Mouse (Mus musculus) liver, embryonic 12.5 days (tissue): Measurements from ENCODE around the gene Abcg2. TPM values are rescaled to one million over a fixed set of nuclear protein-coding genes. Genes with fewer than 3 reads are reported as not detected.

ENCODE experiments used
- ATAC-seq: fragments of 200-750 bp; cut with Nextera tagmentation; 2 replicates; pipeline ENCODE4 v1.8.0; 2017; ENCODE audit warnings: moderate number of reproducible peaks, mild to moderate bottlenecking, moderate library complexity
- H3K27ac ChIP-seq: fragments of 300-500 bp; sonication (generic); 2 replicates; pipeline ENCODE4 v1.5.1; 2016; ENCODE audit warnings: mild to moderate bottlenecking
- H3K27me3 ChIP-seq: fragments of 300-500 bp; sonication (generic); replicated peaks from 2 replicates; pipeline ENCODE4 v1.6.1; 2016; ENCODE audit warnings: mild to moderate bottlenecking, moderate library complexity
- H3K36me3 ChIP-seq: fragments of 300-500 bp; sonication (generic); 2 replicates; pipeline ENCODE4 v1.6.1; 2016; ENCODE audit warnings: mild to moderate bottlenecking, moderate library complexity
- H3K4me1 ChIP-seq: fragments of 300-500 bp; sonication (generic); 2 replicates; pipeline ENCODE4 v1.6.1; 2016
- H3K4me2 ChIP-seq: fragments of 300-500 bp; sonication (generic); 2 replicates; pipeline ENCODE4 v1.6.1; 2016; ENCODE audit warnings: mild to moderate bottlenecking, moderate library complexity
- H3K4me3 ChIP-seq: fragments of 300-500 bp; sonication (generic); 2 replicates; pipeline ENCODE4 v1.5.1; 2016; ENCODE audit warnings: mild to moderate bottlenecking, moderate library complexity
- H3K9ac ChIP-seq: fragments of 300-500 bp; sonication (generic); 2 replicates; pipeline ENCODE4 v1.6.1; 2016; ENCODE audit warnings: mild to moderate bottlenecking, moderate library complexity
- H3K9me3 ChIP-seq: fragments of 300-500 bp; sonication (generic); replicated peaks from 2 replicates; pipeline ENCODE4 v1.6.1; 2016; ENCODE audit warnings: mild to moderate bottlenecking, moderate library complexity
- WGBS: fragments of 180-500 bp; shearing (Covaris S2); methylation state at CpG from one replicate; pipeline ENCODE4 v1.1.7; 2016; ENCODE audit not compliant: insufficient replicate concordance; 5-methylcytosine and 5-hydroxymethylcytosine counted together
- polyA plus RNA-seq: library from polyadenylated mRNA; unstranded; fragments of >200 nt; fragmentation: Nextera tagmentation; extraction: Ambion mirVana; gene quantifications from 2 replicates; pipeline ENCODE4 v1.2.1, GENCODE M21; 2016

Gene Abcg2
- polyA plus RNA-seq, 1 experiment from 2014 or later: 209 TPM

- 87% methylated on average over 2 of the region's 2 CpGs for WGBS
- ATAC-seq: no peak
- Histone ChIP-seq H3K27me3 (no peaks in the 10 kb centered on the region), H3K4me1 (no peaks in the 10 kb centered on the region), H3K9me3 (no peaks in the 10 kb centered on the region), H3K4me2 (no peak overlapping the region), H3K27ac (no peak overlapping the region), H3K4me3 (no peak overlapping the region), H3K36me3 (peaks cover 75% of the 10 kb centered on the region), H3K9ac (no peak overlapping the region)
Observed at GRCm38 (mm10) chr6:58694257-58694656, 109.9 kb downstream of the Abcg2 start.

- Histone ChIP-seq H3K4me2 (no peak overlapping the region), H3K36me3 (peaks cover 70% of the 10 kb centered on the region), H3K27me3 (no peaks in the 10 kb centered on the region), H3K4me3 (no peak overlapping the region), H3K9ac (no peak overlapping the region), H3K9me3 (no peaks in the 10 kb centered on the region), H3K27ac (no peak overlapping the region), H3K4me1 (no peaks in the 10 kb centered on the region)
- 84% methylated on average over 1 of the region's 1 CpGs for WGBS
- ATAC-seq: no peak
Observed at GRCm38 (mm10) chr6:58694765-58695164, 110.4 kb downstream of the Abcg2 start.

GRCm38 (mm10) chr6:58710369-58710768 is 126.0 kb downstream of the Abcg2 start:
- Histone ChIP-seq H3K4me1 (no peaks in the 10 kb centered on the region), H3K4me2 (no peak overlapping the region), H3K9ac (no peak overlapping the region), H3K27me3 (no peaks in the 10 kb centered on the region), H3K27ac (no peak overlapping the region), H3K36me3 (no peaks in the 10 kb centered on the region), H3K4me3 (no peak overlapping the region), H3K9me3 (no peaks in the 10 kb centered on the region)
- WGBS: 15% methylated on average over 1 of the region's 1 CpGs
- ATAC-seq: no peak

DNA sequence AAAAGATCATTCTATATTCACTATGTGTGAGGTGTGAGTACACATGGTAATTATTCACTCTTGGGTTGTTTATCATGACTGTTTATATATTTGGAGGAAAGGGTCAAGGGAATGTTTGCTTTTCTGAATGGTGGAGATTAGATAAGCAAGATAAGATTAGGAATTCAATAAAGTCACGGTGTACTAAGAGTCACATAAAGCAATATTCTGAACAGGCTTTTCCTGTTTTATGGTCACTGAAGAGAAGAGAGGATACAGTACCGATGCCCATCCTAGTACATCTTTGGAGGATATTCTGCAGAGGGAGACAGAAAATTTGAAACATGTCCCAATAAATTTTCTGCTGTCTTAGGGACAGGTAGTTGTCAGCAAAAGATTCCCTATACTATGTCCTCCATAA is 127.6 kb downstream of the Abcg2 start:
- no peaks in the 10 kb centered on the region for H3K27me3 ChIP-seq
- ATAC-seq: no peak
- 61% methylated on average over 2 of the region's 2 CpGs for WGBS

GRCm38 (mm10) chr6:58733851-58734250 is 149.5 kb downstream of the Abcg2 start:
- H3K9me3 ChIP-seq: no peaks in the 10 kb centered on the region
- WGBS: 15% methylated on average over 2 of the region's 2 CpGs
- peaks cover 22% of the 10 kb centered on the region for H3K4me1 ChIP-seq
- no peak overlapping the region for H3K4me3 ChIP-seq
- no peaks in the 10 kb centered on the region for H3K27me3 ChIP-seq
- no peak overlapping the region for H3K4me2 ChIP-seq
- no peak overlapping the region for H3K9ac ChIP-seq
- no peak for ATAC-seq
- H3K27ac ChIP-seq: no peak overlapping the region
- no peaks in the 10 kb centered on the region for H3K36me3 ChIP-seq

More for the DNA sequence above, 127.6 kb downstream of the Abcg2 start:
- H3K36me3 ChIP-seq: no peaks in the 10 kb centered on the region
- no peak overlapping the region for H3K9ac ChIP-seq
- H3K4me1 ChIP-seq: no peaks in the 10 kb centered on the region
- no peak overlapping the region for H3K4me2 ChIP-seq
- no peak overlapping the region for H3K27ac ChIP-seq
- no peak overlapping the region for H3K4me3 ChIP-seq
- H3K9me3 ChIP-seq: no peaks in the 10 kb centered on the region

DNA sequence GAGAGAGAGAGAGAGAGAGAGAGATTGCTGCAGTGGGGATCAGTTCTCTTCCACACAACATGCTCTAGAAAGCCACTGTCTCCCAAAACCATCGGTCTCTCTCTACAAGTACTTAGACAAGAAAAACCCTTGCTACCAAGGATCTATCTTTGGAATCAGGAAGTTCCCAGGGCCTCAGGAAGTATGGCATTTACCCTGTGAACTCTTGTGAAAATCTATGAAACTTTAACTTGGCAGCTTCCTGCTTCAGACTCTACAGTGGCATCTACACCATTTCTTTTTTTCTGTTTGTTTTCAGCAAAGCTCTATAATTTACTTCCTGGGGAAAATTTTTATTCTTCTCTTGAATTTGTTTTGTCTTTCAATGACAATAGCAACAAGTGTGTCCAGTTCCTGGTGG is 150.8 kb downstream of the Abcg2 start:
- no peaks in the 10 kb centered on the region for H3K9me3 ChIP-seq
- H3K4me1 ChIP-seq: peaks cover 22% of the 10 kb centered on the region
- no peak overlapping the region for H3K4me3 ChIP-seq
- WGBS: 8% methylated on average over 1 of the region's 1 CpGs
- H3K9ac ChIP-seq: no peak overlapping the region
- no peak for ATAC-seq
- H3K27me3 ChIP-seq: no peaks in the 10 kb centered on the region
- H3K36me3 ChIP-seq: no peaks in the 10 kb centered on the region
- no peak overlapping the region for H3K27ac ChIP-seq
- H3K4me2 ChIP-seq: no peak overlapping the region

Other genes starting within 250 kb of the Abcg2 start
- not detected in 2 replicates for gene Vmn1r30, start 141.1 kb upstream of the Abcg2 start, polyA plus RNA-seq
- not detected in 2 replicates for gene Vmn1r31, start 109.2 kb upstream of the Abcg2 start, polyA plus RNA-seq
- 2.6 and 3.0 TPM in 2 replicates for gene Herc3, start 246.9 kb downstream of the Abcg2 start, polyA plus RNA-seq